Mouse (Mus musculus): Measurements from ENCODE around the gene Nudt2. TPM values are rescaled to one million over a fixed set of nuclear protein-coding genes. Genes with fewer than 3 reads are reported as not detected.
A peak's percentile ranks its signal among the peaks of the same experiment; 100 is the strongest.

Nudt2 gene
- polyA plus RNA-seq, 1 experiment from 2014 or later = 56.8 TPM

DNA sequence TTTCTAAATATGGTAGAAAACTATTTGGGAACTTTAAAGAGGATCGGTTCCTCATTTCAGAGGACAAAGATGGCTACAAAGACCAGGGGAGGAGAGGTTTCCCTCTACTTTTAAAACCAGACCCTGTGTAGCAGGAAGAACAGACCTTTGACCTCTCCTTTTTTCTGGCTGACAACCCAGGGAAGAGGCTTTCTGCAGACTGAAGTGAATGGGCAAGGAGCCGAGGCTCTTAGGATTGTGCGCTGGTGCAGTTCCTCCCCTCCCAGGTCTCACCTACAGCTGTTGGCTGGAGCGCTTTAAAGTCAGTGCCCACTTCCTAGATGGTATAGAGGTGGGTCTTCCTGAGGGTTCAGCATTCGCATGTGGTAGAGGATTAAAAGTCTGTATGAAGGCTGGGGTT is 32.1 kb downstream of the Nudt2 start:
- Histone ChIP-seq H3K9ac (no peak overlapping the region), H3K4me3 (replicated peaks) (no peak overlapping the region), H3K4me1 (peaks cover 43% of the 10 kb centered on the region), H3K4me2 (no peak overlapping the region; the same call in 1 of the 2 replicates), H3K27me3 (peaks cover 64% of the 10 kb centered on the region), H3K36me3 (no peaks in the 10 kb centered on the region; the same call in 1 of the 2 replicates), H3K27ac (no peak overlapping the region), H3K9me3 (replicated peaks) (no peaks in the 10 kb centered on the region)
- ATAC-seq (replicated peaks; ENCODE audit: low FRiP score) = no peak
- WGBS = 52% methylated on average over 5 of the region's 5 CpGs

DNA sequence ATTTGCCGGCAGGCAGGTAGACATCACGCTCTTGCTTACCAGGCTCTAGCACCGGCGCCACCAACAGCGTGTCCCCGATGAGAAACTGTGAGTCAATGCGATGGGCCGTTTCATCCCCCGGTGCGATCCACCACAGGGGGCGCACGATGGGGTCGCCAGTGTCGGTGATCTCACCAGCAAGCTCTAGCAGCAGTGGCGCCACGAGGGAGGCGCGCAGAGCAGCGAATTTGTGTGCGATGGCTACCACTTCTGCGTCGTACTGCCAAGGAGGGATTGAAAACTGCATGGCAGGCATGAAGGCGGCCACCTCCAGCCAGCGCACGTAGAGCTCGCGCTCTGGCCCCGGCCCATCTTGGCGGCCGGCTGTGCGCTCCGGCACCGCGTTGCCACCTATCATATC is 32.6 kb downstream of the Nudt2 start:
- Histone ChIP-seq H3K4me3 (replicated peaks) (peak overlapping the region; percentile 21), H3K4me2 (peak overlapping the region; percentile 56), H3K36me3 (no peaks in the 10 kb centered on the region; the same call in 1 of the 2 replicates), H3K9ac (no peak overlapping the region), H3K9me3 (replicated peaks) (no peaks in the 10 kb centered on the region), H3K27ac (no peak overlapping the region), H3K27me3 (peaks cover 69% of the 10 kb centered on the region), H3K4me1 (peaks cover 49% of the 10 kb centered on the region)
- ATAC-seq (replicated peaks; ENCODE audit: low FRiP score) = no peak
- WGBS = 6% methylated on average over 34 of the region's 34 CpGs

DNA sequence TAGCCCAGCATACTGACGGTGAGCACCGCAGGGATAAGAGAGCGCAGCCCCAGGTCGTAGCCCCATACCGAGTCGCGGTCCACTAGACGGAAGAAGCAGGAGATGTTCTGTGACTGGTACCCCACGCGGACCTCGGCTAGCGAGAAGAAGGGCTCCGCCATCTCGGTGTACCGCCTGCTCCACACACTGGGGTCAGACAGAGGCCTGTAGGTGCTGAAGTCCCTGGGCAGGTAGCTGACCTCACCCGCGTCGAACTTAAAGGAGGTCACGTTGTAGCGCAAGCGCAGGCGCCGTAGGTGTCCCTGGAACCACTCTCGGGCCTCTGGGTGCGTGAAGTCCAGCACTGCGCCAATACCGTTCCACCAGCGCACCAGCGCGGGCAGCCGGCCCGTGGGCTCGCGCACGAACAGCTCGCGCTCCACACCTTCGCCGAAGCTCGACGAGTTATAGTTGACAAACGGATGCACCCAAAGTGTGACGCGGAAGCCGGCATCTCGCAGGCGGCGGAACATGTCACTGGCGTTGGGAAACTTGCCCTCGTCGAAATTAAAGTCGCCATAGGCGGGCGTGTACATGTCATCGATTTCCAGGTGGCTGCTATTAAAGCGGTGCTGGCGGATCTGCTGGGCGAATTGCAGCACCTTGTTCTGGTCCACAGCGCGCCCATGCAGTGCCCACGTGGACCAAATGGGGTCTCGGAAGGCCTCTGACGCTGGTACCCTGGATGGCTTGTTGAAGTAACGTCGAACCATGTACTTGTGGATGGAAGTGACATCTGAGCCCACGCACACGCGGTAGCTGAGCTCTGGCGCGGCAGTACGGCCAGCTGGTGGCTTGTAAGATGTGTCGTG is 33.3 kb downstream of the Nudt2 start:
- 11% methylated on average over 72 of the region's 72 CpGs for WGBS
- Histone ChIP-seq H3K9ac (no peak overlapping the region), H3K9me3 (replicated peaks) (no peaks in the 10 kb centered on the region), H3K27ac (no peak overlapping the region), H3K4me3 (replicated peaks) (peak overlapping the region; percentile 21), H3K4me1 (peaks cover 55% of the 10 kb centered on the region), H3K4me2 (peak overlapping the region; percentile 56), H3K36me3 (no peaks in the 10 kb centered on the region; the same call in 1 of the 2 replicates), H3K27me3 (peaks cover 70% of the 10 kb centered on the region)
- ATAC-seq (replicated peaks; ENCODE audit: low FRiP score) = no peak

DNA sequence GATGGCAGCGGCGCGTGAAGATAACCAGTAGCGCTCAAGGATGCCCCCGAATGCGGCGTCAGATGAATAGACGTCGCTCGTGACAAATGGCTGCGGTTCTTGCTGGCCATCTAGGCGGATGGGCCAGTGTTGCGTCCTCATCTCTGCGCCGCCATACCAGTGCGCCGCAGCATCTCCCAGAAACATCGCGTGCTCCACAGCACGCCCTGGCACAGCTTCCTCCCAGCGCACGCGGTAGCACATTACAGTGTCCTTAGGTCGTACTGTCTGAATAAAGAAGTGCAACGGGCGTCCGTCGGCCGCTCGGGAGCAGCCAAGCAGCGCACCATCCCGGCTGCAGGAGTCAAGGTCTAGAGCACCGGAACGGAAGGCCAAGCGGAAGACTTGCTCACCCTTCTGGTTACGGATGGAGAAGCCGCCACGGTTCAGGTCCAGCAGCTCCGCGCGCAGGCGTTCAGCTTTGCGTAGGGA is 34.0 kb downstream of the Nudt2 start:
- 0 out of 2 replicates have a peak, but pooled peaks have one; percentile 5 for ATAC-seq (replicated peaks; ENCODE audit: low FRiP score)
- Histone ChIP-seq H3K4me3 (replicated peaks) (peak overlapping the region; percentile 21), H3K9me3 (replicated peaks) (no peaks in the 10 kb centered on the region), H3K27ac (no peak overlapping the region), H3K27me3 (peaks cover 70% of the 10 kb centered on the region), H3K36me3 (no peaks in the 10 kb centered on the region; the same call in 1 of the 2 replicates), H3K9ac (no peak overlapping the region), H3K4me2 (peak overlapping the region; percentile 56), H3K4me1 (peaks cover 56% of the 10 kb centered on the region)
- 4% methylated on average over 43 of the region's 43 CpGs for WGBS

DNA sequence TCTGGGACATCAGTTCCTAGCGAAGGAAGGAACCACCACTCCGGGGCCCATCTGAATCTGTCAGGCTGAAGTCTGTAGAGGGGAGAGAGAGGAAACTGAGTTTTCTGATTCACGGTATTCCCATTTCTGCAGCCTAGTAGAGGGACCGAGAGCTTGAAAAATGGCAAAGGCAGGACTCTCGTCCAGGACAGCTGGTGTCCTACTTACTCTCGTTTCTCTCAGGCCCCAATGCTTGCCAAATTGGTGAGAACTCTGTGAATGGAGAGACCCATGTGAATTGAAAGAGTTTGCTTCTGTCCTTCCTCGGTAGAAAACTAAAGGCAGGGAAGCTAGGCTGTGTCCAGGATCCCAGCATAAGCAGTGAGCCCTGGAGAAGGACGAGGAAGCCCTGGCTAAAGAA is 34.7 kb downstream of the Nudt2 start:
- Histone ChIP-seq H3K4me2 (no peak overlapping the region), H3K4me1 (peaks cover 52% of the 10 kb centered on the region), H3K4me3 (replicated peaks) (no peak overlapping the region), H3K27ac (no peak overlapping the region), H3K27me3 (peaks cover 70% of the 10 kb centered on the region), H3K9me3 (replicated peaks) (no peaks in the 10 kb centered on the region), H3K9ac (no peak overlapping the region), H3K36me3 (no peaks in the 10 kb centered on the region; the same call in 1 of the 2 replicates)
- 57% methylated on average over 8 of the region's 8 CpGs for WGBS
- ATAC-seq (replicated peaks; ENCODE audit: low FRiP score) = no peak

DNA sequence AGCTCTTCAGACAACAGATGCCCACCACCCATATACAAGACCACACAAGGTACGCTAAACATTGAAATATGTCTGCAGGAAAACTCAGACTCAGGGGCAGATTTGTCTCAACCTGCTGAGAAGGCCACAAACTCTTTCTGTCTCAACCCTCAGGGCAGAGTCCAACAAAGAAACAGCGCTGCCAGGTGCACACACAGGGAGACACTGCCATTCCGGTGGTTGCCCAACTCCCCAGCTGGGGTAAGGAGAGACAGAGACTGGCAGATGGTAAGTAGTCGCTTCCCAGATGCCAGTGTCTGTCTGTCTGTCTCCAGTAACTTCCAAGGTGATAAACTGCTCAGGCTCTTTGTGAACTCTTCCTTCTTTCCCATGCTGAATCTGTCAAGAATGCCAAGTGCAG is 35.8 kb downstream of the Nudt2 start:
- WGBS = 77% methylated on average over 4 of the region's 4 CpGs
- Histone ChIP-seq H3K4me2 (no peak overlapping the region), H3K36me3 (no peaks in the 10 kb centered on the region; the same call in 1 of the 2 replicates), H3K4me1 (peaks cover 52% of the 10 kb centered on the region), H3K9me3 (replicated peaks) (no peaks in the 10 kb centered on the region), H3K4me3 (replicated peaks) (no peak overlapping the region), H3K27ac (no peak overlapping the region), H3K27me3 (peaks cover 68% of the 10 kb centered on the region), H3K9ac (no peak overlapping the region)
- no peak for ATAC-seq (replicated peaks; ENCODE audit: low FRiP score)

DNA sequence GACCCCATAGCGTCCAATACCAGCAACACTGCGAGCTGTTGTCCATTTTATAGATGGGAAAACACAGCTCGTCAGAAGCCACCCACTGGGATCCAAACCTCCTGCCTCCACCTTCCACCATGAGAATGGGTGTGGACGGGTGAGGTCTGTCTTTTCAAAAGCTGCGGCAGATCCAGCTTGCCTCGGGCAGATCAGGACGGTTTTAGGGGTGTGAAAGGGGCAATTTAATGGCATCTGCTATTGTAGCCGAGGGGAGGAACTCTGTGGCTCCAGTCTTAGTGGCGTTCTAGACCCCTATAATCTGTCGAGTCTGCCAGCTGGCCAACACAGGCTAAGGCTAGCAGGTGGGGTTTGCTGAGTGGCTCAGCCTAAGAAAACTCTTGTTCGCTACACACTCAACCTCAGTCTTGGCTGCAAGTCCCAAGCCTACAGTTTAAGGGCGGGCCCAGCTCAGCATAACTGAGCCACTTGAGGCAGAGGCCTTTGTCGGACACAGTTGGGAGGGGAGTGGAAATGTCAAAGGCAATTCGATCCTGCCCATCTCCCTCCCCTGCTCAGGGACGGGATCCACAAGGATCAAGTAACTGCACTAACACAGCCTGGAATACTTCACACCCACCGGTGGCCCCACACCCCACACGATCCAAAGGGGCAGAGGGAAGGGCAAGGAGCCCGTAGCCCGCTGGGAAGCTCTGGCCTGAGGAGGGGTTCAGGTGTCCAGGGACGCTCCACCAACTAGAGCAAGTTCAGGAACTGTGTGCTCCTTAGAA is 37.4 kb downstream of the Nudt2 start:
- Histone ChIP-seq H3K4me1 (peaks cover 63% of the 10 kb centered on the region), H3K4me2 (peak overlapping the region; percentile 70), H3K27ac (peak overlapping the region; percentile 79), H3K4me3 (replicated peaks) (peak overlapping the region; percentile 46), H3K9me3 (replicated peaks) (no peaks in the 10 kb centered on the region), H3K36me3 (no peaks in the 10 kb centered on the region), H3K27me3 (peaks cover 53% of the 10 kb centered on the region), H3K9ac (peak overlapping the region; percentile 27)
- WGBS = 8% methylated on average over 20 of the region's 20 CpGs
- peak; percentile 76 for ATAC-seq (replicated peaks; ENCODE audit: low FRiP score)

DNA sequence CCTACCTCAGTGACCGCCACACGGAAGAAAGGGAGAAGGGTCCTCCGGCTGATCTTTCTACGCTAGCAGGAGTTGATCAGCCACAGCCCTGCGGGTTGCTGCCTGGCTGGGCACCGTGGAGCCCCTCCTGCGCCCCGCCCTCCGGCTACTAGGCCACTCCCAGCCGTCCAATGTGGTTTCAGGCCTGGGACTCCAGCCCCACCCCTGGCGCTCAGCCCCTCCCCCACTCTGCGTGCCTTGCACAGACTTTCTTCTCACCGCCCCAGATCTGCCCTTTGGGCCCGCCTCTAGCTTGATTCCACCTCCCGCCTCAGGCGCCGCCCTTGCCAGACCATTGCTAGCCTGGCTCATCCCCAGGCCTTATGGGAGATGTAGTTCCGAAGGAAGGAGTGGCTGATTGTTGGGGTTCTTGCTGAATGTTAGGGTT is 38.0 kb downstream of the Nudt2 start, which contains the start of gene AI464131:
TSS of gene AI464131 (minus strand) at position 91 of the 427 bp plus-strand sequence.
- Histone ChIP-seq H3K9me3 (replicated peaks) (no peaks in the 10 kb centered on the region), H3K4me1 (peaks cover 63% of the 10 kb centered on the region), H3K27ac (peak within 1 kb of the TSS; percentile 79), H3K4me3 (replicated peaks) (peak within 1 kb of the TSS; percentile 46), H3K36me3 (no peaks in the 10 kb centered on the region), H3K9ac (peak within 1 kb of the TSS; percentile 27), H3K27me3 (peaks cover 52% of the 10 kb centered on the region), H3K4me2 (peak within 1 kb of the TSS; percentile 70)
- WGBS = under 1% methylated on average over 18 of the region's 18 CpGs
- peak; percentile 91 for ATAC-seq (replicated peaks; ENCODE audit: low FRiP score)

DNA sequence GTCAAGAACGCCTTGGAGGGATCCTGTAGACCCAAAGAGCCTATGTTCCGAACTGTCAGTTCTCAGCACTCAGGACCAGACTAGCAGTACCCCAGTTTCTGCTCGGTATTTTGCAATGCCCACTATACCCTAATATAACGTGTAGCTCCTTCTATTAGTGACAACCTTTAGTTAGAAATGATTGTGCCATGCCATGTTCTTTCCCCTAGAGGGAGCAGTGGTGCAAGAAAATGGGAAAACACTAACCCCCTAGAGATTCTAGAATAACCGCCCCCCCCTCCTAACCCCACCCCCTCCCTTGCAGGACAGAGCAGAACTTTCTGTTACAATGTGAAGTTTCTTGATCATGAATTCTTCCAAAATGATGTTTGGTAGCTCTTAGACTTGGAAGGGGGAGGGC is 39.4 kb downstream of the Nudt2 start:
- peaks cover 50% of the 10 kb centered on the region for H3K4me1 ChIP-seq
- 71% methylated on average over 5 of the region's 5 CpGs for WGBS
- H3K9me3 ChIP-seq (replicated peaks) = no peaks in the 10 kb centered on the region
- peaks cover 47% of the 10 kb centered on the region for H3K27me3 ChIP-seq
- H3K27ac ChIP-seq = no peak overlapping the region
- H3K4me2 ChIP-seq = no peak overlapping the region
- H3K4me3 ChIP-seq (replicated peaks) = no peak overlapping the region
- H3K9ac ChIP-seq = no peak overlapping the region
- H3K36me3 ChIP-seq = no peaks in the 10 kb centered on the region
- no peak for ATAC-seq (replicated peaks; ENCODE audit: low FRiP score)

DNA sequence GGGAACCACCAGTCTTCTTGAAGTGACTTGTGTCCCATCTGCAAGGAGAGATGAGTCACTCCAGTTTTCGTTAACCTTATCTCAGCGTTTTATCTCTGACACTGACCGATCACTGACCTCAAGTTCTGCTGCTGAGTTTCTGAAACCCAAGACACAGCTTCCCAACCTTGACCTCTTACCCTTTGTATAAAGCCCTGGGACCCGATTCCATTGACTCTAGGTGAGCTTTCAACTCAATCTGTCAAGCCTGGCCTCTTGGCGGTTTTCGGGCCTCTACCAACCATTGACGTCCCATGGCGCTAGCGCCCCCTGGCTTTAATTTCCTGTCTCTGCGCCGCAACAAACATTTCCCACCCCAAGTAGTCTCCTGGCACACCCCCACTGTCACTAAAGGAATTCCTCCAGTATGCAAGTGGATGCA is 40.2 kb downstream of the Nudt2 start:
- Histone ChIP-seq H3K27ac (no peak overlapping the region), H3K4me3 (replicated peaks) (no peak overlapping the region), H3K4me1 (peaks cover 44% of the 10 kb centered on the region), H3K27me3 (peaks cover 45% of the 10 kb centered on the region), H3K36me3 (no peaks in the 10 kb centered on the region), H3K9ac (no peak overlapping the region), H3K9me3 (replicated peaks) (no peaks in the 10 kb centered on the region), H3K4me2 (no peak overlapping the region)
- 52% methylated on average over 11 of the region's 11 CpGs for WGBS
- no peak for ATAC-seq (replicated peaks; ENCODE audit: low FRiP score)

DNA sequence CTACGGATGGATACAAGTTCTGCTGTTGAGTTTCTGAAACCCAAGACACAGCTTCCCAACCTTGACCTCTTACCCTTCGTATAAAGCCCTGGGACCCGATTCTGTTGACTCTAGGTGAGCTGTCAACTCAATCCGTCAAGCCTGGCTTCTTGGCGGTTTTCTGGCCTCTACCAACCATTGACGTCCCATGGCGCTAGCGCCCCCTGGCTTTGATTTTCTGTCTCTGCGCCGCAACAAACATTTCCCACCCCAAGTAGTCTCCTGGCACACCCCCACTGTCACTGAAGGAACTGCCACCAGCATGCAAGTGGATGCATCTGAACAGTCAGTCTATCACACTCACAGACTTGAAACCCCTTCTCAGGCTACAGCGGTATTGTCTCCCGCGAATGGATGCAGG is 41.2 kb downstream of the Nudt2 start:
- peak overlapping the region; percentile 97 for H3K4me2 ChIP-seq
- no peak overlapping the region for H3K27ac ChIP-seq
- H3K4me1 ChIP-seq = peaks cover 44% of the 10 kb centered on the region
- H3K9me3 ChIP-seq (replicated peaks) = no peaks in the 10 kb centered on the region
- H3K36me3 ChIP-seq = no peaks in the 10 kb centered on the region
- H3K27me3 ChIP-seq = peaks cover 35% of the 10 kb centered on the region
- H3K4me3 ChIP-seq (replicated peaks) = no peak overlapping the region
- ATAC-seq (replicated peaks; ENCODE audit: low FRiP score) = no peak
- WGBS = 14% methylated on average over 13 of the region's 13 CpGs
- no peak overlapping the region for H3K9ac ChIP-seq

DNA sequence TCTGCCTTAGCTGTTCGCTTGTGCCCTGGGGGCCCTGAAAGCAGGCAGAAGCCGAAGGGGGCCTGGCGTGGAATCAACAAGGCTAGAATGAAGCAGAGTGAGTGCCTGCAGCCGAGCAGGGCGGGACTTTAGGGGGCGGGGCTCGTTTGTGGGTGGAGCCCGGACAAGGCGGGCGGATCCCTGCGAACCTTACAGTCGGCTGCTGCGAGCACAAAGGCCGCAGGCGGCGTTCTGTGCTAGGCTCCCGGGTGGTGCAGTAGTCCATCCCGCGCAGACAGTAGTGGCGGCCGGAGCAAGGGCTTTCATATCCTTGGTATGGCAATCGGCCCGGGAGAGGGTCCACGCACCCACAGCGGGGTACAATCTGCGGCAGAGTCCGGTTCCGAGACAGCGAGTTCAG is 42.0 kb downstream of the Nudt2 start:
- H3K9me3 ChIP-seq (replicated peaks) = no peaks in the 10 kb centered on the region
- no peaks in the 10 kb centered on the region for H3K36me3 ChIP-seq
- H3K9ac ChIP-seq = peak overlapping the region; percentile 52
- peaks cover 27% of the 10 kb centered on the region for H3K27me3 ChIP-seq
- peak; percentile 46 for ATAC-seq (replicated peaks; ENCODE audit: low FRiP score)
- peaks cover 37% of the 10 kb centered on the region for H3K4me1 ChIP-seq
- H3K27ac ChIP-seq = no peak overlapping the region
- peak overlapping the region; percentile 97 for H3K4me2 ChIP-seq
- H3K4me3 ChIP-seq (replicated peaks) = peak overlapping the region; percentile 56
- 0% methylated on average over 29 of the region's 29 CpGs for WGBS

All from kidney, embryonic 15.5 days (tissue).